ENCODE assay signal across 10 mouse cellular contexts in the genomic region with DNA sequence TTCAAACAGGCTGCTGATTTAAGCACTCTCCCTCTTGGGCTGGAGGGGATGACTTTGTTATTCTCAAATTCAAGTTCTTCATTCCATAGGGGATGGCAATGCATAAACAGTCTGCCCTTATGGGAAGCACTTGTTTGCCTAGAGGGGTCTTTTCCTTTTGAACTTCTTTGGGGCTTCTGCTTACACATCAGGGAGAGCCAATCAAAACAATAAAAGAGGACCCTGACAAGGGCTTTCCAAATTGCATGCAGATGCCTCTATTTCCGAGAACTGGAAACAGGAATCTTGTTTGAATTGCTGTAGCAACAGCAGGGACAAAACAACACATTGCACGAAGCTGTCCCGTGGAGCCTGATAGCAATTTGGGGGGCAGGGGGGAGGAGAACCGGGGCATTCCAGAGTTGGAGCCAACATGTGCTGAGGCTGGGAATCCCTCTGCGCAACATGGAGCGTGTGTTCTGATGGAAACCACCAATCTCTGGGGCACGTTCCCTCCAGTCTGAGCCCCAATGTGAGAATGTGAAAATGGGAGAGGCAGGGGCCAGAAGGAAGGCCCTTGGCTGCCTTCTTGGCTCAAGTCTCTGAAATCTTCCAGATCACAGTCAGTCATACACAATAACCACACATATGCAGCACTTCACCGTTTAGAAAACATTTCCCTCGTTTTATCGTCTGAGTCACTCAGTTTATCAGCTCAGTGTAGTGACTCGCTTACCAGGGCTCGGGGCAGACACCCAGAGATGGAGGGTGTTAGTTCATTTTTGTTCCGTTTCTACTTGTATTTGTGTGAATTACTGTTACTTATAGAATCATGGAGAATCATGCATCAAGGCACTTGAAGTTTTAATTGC.
DNase-seq lines count a peak whose midpoint lies in the region; ATAC-seq lines count a peak whose summit lies in the region.
"Had no signal": no experiment of that assay in that cellular context is flagged by ENCODE, and none has a peak within 500 bp of the region (broad histone marks: within the 10 kb centered on the region; RNA-seq: fewer than 3 reads in every experiment).

No protein-coding gene starts in this region.

- no peaks in the 10 kb centered on the region for H3K9me3 ChIP-seq in neural tube, embryonic 11.5 days (ENCODE audit: control insufficient read depth, low read length)
- H3K9me3 ChIP-seq in lung, embryonic 16.5 days (ENCODE audit: control insufficient read depth, low read length): no peaks in the 10 kb centered on the region
- H3K9me3 ChIP-seq: forebrain, embryonic 15.5 days; hindbrain, embryonic 15.5 days had no signal

- H3K27me3 ChIP-seq in neural tube, embryonic 11.5 days (ENCODE audit: control insufficient read depth, insufficient read depth, low read length): no peaks in the 10 kb centered on the region
- H3K27me3 ChIP-seq in lung, embryonic 16.5 days (ENCODE audit: control insufficient read depth, insufficient read depth, low read depth, low read length): no peaks in the 10 kb centered on the region
- H3K27me3 ChIP-seq: forebrain, embryonic 15.5 days; hindbrain, embryonic 15.5 days had no signal

- no peak overlapping the region for H3K9ac ChIP-seq in neural tube, embryonic 11.5 days (ENCODE audit: low read length)
- no peak overlapping the region for H3K9ac ChIP-seq in lung, embryonic 16.5 days (ENCODE audit: low read length)
- H3K9ac ChIP-seq: forebrain, embryonic 15.5 days; hindbrain, embryonic 15.5 days; liver, embryonic 14.5 days had no signal

- WGBS in neural tube, embryonic 11.5 days: 68% methylated on average over 13 of the region's 13 CpGs
- 40% methylated on average over 13 of the region's 13 CpGs for WGBS in lung, embryonic 16.5 days

- no peak overlapping the region for H3K4me3 ChIP-seq in neural tube, embryonic 11.5 days (ENCODE audit: low read depth, low read length)
- H3K4me3 ChIP-seq in lung, embryonic 16.5 days (ENCODE audit: low read length): no peak overlapping the region
- H3K4me3 ChIP-seq: forebrain, embryonic 15.5 days; hindbrain, embryonic 15.5 days had no signal

- DNase-seq in neural tube, embryonic 11.5 days (ENCODE audit: low spot score): peak; percentile 34
- DNase-seq in neural tube, embryonic 10.5 days (ENCODE audit: extremely low spot score, low spot score): no peak
- peak; percentile 2 for DNase-seq in heart, adult 8-10 months (ENCODE audit: low spot score)
- DNase-seq in urinary bladder, postnatal 4 days (ENCODE audit: low spot score in 2 of 2): no peak
- DNase-seq in left cerebral cortex, adult 18-20 months (ENCODE audit: low spot score in 2 of 2): no peak

- ATAC-seq in neural tube, embryonic 11.5 days (ENCODE audit: insufficient read depth, low FRiP score, low TSS enrichment): no peak
- ATAC-seq in lung, embryonic 16.5 days (ENCODE audit: low read depth): peak; percentile 70
- no peak for ATAC-seq in erythroblast, adult 5-6 weeks (replicated peaks; ENCODE audit: low FRiP score, poor library complexity, severe bottlenecking)
- ATAC-seq: forebrain, embryonic 15.5 days had no signal

- H3K4me1 ChIP-seq in neural tube, embryonic 11.5 days (ENCODE audit: control insufficient read depth, insufficient read depth, low read length): no peaks in the 10 kb centered on the region
- H3K4me1 ChIP-seq in lung, embryonic 16.5 days (replicated peaks; ENCODE audit: control insufficient read depth, insufficient read depth, low read length): no peaks in the 10 kb centered on the region; the same call in 1 of the 2 replicates
- H3K4me1 ChIP-seq: forebrain, embryonic 15.5 days; hindbrain, embryonic 15.5 days had no signal

- no peak overlapping the region for H3K27ac ChIP-seq in neural tube, embryonic 11.5 days (ENCODE audit: low read depth, low read length)
- 0 out of 2 replicates have a peak overlapping the region, but pooled peaks have one; percentile 22 for H3K27ac ChIP-seq in lung, embryonic 16.5 days (ENCODE audit: low read length)
- H3K27ac ChIP-seq: forebrain, embryonic 15.5 days; hindbrain, embryonic 15.5 days; liver, embryonic 14.5 days had no signal

- H3K4me2 ChIP-seq in neural tube, embryonic 11.5 days (ENCODE audit: low read depth): no peak overlapping the region
- H3K4me2 ChIP-seq in lung, embryonic 16.5 days (ENCODE audit: low read depth, low read length): no peak overlapping the region
- H3K4me2 ChIP-seq: forebrain, embryonic 15.5 days; hindbrain, embryonic 15.5 days had no signal

- H3K36me3 ChIP-seq in neural tube, embryonic 11.5 days (ENCODE audit: control insufficient read depth, insufficient read depth, low read length): no peaks in the 10 kb centered on the region
- H3K36me3 ChIP-seq in lung, embryonic 16.5 days (ENCODE audit: control insufficient read depth, insufficient read depth, low read length): no peaks in the 10 kb centered on the region
- H3K36me3 ChIP-seq: forebrain, embryonic 15.5 days; hindbrain, embryonic 15.5 days had no signal

Comparison
In these comparisons a context has a peak if more than half of its experiments do, and no peak if none do; other contexts are left out.
1. DNase-seq: peak in neural tube, embryonic 11.5 days (single experiment) and heart, adult 8-10 months (single experiment); none in neural tube, embryonic 10.5 days (single experiment), urinary bladder, postnatal 4 days (0 of 2) and left cerebral cortex, adult 18-20 months (0 of 2).